Mouse (Mus musculus): Measurements from ENCODE around the gene Gm20816.
"Not testable (repeated sequence)": the region's sequence is repeated elsewhere in the genome, so short reads cannot be mapped to it uniquely, and the experiment has no call there.

Gene Gm20816

DNA sequence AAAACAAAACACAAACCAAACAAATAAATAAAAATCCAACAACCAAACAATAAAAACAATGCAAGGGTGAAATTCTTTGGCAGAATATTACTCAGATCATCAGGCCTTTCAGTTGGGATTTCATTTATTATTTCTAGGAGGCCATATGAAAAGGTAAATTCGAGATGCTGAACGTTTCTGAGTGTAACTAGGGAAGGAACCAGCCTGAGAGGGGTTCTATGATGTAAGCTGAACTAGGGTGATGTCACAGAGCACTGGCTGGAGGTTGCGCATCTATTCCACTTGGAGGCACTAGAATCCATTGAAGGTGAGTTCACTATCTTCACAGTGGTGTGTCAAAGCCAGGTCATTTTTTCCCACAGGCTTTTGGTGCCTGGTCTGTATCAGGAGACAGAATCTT is at the start of gene Gm20816:
Gene Gm20816 (plus strand): TSS at position 301 of the 400 bp plus-strand sequence.
- DNase-seq, result not testable (repeated sequence)

Measured in kidney, postnatal 4 days (tissue).